Mouse (Mus musculus) induced T-regulatory cell, adult 2 months (primary cell): ENCODE results near the gene Dctn1.

Experiments used
- DNase-seq: peaks from one replicate; pipeline ENCODE4 v3.0.0-alpha.2; 2012; ENCODE audit warnings: low read depth

The Dctn1 gene

DNA sequence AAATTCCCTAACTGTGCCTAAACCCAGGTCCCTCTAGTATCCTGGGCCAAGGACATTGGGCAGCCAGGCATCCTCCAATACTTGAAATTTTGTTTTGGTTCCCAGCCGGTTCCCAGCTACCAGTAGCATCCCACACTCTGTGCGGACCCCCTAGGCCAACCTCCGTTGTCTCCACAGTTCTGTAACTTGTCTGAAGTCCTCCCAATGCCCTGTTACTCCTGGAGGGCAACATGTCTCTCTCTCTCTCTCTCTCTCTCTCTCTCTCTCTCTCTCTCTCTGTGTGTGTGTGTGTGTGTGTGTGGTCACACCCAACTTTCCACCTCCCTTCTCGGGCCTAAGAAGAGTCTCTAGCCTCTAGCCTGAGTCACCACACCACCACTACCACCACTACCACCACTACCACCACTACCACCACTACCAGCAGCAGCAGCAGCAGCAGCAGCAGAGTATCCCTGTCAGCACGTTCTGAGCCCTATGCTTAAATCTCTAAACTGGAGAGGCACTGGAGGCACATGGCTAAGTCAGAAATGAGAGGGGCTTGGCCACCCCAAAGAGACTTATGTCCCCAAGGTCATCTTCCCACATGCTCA is 29.3 kb upstream of the Dctn1 start:
- DNase-seq, result no peak

DNA sequence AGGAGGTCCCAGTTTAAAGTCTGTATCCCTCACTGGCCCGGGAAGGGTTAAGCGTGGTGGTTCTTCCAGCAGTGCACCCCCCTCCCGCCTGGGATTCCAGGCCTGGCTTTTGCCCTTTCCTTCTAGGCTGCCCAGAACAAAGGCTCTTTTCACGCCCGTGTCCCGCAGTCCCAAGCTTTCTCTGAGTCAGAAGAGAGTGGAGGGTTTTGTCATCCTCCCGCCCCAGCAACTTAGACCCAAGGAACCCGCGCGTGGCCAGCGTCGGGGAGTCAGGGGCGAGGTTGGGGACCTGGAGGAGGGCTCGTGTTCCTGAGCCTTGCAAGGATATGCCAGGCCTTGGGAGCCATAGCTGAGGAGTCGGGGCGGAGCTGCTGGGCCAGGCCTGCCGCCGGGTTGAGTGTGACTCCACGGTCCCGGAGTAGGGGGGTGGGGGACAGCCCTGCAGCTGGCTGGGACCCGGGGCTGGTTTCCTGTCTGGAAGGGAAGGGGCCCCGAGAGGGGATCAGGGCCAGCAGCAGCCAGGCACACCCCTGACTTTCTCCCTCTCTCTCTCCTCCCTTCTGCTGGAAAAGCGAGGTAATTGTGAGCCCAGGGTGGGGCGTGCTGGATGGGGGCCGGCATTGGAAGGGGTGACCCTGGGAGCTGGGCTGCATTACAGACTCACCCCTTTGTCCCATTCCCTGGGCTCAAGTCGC is 28.7 kb upstream of the Dctn1 start:
- no peak for DNase-seq

DNA sequence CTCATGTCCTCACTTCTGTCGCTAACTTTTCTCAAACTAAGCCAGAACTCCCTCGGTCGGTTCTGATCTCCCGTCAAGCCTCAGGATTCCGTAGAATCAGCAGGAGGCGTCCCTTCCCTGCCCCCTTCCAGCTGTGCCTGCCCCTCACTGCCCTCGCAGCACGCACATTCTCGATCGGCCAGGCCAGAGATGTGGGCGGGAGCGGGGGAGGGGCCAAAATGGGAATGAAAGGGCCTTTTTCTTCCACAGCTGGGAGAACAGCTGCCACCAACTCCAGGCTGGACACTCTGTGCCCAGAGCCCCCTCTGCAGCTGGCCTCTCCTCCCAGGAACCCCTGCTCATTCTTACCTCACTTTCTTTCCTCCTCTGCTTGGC is 28.2 kb upstream of the Dctn1 start:
- no peak for DNase-seq

DNA sequence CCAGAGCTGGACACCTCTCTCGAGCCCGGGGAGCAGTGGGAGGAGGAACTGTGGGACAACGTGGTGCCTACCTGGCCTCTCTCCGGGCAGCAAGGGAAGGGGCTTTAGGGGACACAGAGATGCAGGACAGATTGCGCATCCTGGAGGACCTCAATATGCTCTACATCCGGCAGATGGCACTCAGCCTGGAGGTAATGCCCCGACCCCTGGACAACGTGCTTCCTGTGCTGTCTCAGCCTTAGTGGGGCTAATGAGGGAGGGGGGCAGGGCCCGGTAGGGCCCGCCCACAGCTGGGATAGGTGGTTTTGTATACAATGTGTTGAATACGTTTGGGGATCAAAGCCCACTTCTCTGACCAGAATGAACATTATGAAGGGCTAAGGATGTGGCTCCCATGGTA is 27.7 kb upstream of the Dctn1 start:
- peak; percentile 40 for DNase-seq

DNA sequence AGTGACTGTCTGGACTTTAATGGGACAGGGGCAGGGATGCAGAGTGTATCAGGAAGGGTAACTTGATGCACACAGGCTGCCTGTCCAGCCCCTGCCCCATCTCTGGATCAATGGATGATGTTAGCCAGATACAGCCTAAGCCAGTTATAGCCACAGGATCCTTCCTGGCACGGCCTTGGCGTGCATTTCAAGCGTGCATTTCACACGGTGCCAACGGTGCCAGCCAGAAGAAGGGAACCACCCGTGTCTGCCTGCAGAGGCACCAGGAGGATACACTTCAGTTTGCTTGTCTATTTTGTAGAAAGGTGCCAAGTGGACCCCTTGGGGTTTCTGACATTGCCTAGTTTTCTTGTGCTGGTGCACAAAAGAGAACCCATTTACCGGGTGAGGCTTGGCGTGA is 25.7 kb upstream of the Dctn1 start:
- DNase-seq, result no peak

DNA sequence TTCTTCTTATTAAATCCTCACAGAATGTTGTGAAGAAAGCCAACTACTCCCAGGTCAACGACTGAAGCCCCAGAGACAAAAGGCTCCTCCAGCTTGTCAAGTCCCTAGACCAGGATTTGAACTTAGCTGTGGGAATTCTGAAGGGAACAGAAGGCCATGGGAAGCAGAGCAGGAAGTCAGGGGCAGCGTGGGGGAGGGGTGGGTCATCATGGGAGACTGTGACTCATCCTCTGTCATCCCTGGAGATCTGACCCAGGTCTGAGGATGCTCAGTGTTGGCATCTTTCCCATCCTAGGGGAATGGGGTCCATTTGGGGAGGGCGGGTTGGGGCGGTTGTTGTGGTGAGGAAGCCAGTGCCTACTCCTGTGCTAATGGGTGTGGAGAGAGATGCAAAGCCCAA is 24.1 kb upstream of the Dctn1 start:
- DNase-seq, result no peak

DNA sequence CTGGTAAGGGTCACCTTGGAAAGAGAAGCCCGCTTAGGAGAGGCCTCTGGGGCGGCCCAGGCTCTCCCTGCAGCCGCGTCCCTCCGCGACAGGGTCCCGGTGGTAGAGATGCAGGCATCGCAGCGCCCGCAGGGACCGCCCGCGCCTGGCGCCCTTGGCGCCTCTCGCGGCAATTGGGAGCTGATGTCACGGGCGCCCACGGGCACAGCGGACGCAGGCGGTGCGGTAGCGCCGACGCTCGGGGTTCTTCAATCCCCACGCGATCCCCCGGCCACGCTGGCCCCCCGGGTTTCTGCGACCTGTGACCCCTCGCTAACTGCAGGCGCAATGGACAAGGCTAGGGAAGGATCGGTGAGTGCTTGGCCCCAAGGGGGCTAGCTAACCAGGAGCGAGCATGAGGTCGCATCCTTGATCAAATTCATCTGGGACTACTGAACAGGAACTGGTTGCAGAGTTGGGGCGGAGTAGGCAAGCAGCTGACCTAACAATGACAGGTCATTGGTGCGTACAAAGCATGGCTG is 23.4 kb upstream of the Dctn1 start:
- no peak for DNase-seq

DNA sequence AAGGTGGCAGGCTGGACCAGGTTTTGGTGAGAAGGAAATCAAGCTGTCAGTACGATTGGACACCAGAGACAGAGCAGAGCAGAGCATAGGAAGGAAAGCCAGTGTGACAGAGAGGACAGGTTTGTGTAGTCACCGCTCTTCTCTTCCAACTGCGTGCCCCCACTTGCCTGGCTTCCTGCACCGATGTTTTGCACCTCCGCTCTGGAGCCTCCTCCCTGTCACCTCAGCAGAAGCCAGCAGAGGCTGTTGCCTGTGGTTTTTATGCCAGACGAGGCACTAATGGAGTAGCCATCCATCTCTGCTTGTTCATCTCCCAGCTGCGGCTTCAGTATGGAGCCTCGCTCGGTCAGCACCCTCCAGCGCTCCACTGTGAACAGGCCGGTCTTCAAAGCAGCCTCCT is 22.8 kb upstream of the Dctn1 start:
- DNase-seq, result no peak

DNA sequence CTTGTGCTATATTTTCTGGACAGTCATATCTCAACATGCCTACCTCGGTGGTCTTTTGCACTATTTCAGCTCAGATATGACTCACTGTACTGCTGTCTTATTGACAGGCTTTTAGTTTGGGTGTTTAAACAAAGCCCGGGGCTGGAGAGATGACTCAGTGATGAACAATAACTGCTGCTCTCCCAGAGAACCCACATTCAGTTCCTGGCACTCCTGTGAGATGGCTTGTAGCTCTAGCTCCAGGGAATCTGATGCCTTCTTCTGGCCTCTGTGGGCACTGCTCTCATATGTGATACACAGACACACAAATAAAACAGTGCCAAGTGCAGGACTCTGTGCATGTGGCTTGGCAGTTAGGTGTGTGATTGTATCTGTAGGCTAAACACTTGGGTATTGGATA is 20.5 kb upstream of the Dctn1 start:
- DNase-seq, result no peak

DNA sequence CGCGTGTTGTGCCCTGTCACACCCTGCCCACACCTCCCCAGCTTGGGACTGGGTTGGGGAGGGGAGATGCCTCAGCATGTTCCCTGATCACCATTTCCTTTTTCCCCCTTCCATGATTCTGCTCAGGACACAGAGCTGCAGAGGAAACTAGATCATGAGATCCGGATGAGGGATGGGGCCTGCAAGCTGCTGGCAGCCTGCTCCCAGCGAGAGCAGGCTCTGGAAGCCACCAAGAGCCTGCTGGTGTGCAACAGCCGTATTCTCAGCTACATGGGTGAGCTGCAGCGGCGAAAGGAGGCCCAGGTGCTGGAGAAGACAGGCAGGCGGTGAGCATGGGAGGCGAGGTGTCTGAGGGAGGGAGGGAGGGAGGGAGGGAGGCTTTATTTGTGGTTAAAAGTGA is 19.9 kb upstream of the Dctn1 start:
- no peak for DNase-seq

DNA sequence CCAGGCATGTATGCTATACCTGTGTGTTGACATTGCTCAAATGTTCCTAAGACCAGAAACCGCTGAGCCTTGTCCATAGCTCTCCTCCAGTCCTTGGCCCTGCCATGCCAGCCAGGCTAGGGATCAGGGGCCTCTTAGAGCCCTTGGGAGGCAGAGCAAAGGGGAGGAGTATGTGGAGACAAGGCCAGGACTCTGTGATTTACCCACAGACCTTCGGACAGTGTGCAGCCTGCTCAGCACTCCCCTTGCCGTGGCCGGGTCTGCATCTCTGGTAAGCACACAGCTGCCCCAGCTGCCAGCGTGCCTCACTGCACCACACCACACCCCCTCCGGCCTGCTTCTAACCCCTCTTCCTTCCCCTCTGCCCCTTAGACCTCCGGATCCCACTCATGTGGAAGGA is 18.4 kb upstream of the Dctn1 start:
- DNase-seq, result no peak

DNA sequence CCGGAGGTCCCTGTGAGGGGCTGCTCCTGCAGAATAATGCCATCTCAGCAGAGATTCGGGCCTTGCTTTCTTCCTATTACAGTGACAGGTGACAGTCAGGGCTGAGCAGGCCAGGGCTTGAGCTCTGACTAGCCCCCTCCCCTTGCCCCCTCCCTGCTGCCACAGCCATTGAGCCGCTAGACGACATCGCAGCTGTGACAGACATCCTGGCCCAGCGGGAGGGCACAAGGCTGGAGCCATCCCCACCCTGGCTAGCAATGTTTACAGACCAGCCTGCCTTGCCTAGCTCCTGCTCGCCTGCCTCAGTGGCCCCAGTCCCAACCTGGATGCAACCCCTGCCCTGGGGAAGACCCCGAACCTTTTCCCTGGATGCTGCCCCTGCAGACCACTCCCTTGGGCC is 14.0 kb upstream of the Dctn1 start:
- no peak for DNase-seq

DNA sequence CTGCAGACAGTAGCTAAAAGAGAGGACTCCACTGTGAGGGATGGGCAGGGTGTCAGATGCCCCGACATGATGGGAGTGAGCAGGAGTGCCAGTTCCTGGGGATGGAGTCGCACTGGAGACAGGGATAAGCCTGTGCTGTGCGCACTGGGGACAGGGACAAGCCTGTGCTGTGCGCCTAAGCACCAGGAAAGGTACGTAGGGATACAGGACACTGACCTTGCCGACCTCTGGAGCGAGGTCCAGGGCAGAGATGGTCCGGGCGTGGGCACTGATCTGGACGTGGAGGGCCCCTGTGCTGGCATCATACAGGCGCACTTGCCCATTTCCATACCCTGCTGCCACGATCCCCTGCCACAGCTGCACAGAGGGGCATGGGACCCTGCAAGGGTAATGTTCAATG is 12.7 kb upstream of the Dctn1 start:
- DNase-seq, result no peak

DNA sequence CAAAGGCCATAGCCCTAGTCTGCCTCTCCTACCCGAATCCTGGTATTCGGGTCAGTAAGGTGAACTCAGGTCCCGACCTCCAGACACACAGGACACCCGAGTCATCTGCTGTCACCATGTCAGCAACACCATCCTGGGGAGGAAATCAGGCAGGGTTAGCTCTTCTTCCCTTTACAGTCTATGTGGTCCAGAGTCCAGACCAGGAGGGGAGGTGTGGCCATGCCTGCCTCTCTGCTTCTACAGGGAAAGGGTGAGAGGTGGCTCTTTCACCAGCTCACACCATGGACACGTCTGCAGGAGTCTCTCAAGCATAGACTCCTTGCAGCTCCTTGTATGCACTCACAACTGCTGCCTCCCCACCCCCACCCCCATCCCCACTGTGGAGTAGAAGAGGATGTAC is 12.2 kb upstream of the Dctn1 start:
- no peak for DNase-seq

DNA sequence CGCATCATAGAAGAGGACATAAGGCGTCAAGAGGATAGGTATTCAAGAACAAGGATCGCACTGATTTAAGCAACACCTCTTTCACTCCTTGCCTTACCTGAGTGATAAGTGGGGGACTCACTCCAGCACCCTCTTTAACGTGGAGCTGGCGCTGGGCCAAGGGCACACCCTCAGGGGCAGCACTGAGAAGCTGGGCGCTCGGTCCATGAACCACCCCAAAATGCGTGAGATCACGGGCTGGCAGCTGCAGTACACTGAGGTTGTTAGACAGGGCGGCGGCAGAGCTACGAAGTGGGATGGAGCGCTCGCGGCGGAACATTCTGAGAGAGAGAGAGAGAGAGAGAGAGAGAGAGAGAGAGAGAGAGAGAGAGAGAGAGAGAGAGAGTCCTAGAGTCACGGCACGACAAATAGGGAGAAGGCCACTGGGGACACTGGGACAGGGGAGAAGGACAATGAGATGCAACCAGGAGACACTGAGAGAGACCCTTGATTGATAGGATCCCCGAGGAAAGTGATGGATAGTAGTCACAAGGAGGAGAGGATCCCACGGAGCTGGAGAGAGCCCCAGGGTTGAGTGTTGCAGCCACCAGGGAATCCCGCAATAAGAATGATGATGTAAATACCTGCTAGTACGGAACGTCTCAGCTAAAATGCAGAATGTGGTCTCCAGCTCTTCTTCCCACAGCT is 10.0 kb upstream of the Dctn1 start:
- peak; percentile 40 for DNase-seq

DNA sequence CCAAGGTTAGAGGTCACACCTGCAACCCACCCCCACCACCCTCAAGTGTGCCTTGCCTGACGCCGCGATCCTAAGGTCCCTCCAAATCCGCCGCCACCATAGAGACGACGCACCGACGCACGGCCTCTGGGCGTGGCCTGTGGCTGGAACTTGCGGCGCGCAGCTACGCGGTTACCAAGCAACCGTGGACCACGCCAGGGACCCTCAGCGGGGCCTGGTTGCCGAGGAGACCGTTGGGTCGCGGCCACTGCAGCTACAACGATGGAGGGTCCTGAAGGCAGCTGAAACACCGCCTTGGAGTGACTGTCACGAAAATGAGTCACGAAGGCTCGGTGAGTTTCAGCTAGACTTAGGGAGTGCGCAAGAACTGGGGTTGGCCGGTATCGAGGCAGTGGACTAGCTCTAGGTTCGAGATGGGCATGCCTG is 9.4 kb upstream of the Dctn1 start, which contains the start of the genes Wdr54 and 1700003E16Rik:
Gene Wdr54 (minus strand): TSS at position 139 of the 426 bp plus-strand sequence.
Gene 1700003E16Rik (plus strand): TSS at position 146 of the 426 bp plus-strand sequence.
- peak; percentile 76 for DNase-seq

DNA sequence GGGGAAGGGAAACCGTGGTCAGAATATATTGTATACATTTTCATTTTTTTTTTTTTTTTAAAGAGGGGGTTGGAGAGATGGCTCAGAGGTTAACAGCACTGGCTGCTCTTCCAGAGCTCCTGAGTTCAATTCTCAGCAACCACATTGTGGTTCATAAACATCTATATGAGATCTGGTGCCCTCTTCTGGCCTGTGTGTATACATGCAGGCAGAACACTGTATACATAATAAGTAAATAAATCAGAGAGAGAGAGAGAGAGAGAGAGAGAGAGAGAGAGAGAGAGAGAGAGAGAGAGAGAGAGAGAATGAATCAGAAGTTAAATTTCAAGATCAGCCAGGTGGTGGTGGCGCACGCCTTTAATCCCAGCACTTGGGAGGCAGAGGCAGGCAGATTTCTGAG is 6.3 kb upstream of the Dctn1 start:
- peak; percentile 84 for DNase-seq

DNA sequence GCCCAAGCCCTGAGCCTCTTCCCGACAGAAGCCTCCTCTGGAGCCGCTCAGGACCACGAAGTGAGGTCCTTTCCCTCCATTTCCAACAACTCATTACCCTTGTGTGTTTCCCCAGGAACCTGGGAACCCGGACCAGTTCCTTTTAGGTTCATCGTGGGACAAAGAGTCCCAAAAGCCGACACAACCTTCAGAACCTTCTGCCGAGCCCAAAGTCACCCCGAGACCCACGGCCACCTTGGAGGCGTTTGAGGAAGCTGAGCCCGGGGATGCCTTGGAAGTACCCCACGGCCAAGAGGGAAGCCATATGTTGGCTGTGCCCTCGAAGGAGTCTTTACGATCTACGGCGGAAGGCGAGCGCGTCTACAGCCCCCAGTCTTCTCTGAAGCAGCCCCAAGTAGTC is 4.3 kb upstream of the Dctn1 start:
- DNase-seq, result peak; percentile 14

DNA sequence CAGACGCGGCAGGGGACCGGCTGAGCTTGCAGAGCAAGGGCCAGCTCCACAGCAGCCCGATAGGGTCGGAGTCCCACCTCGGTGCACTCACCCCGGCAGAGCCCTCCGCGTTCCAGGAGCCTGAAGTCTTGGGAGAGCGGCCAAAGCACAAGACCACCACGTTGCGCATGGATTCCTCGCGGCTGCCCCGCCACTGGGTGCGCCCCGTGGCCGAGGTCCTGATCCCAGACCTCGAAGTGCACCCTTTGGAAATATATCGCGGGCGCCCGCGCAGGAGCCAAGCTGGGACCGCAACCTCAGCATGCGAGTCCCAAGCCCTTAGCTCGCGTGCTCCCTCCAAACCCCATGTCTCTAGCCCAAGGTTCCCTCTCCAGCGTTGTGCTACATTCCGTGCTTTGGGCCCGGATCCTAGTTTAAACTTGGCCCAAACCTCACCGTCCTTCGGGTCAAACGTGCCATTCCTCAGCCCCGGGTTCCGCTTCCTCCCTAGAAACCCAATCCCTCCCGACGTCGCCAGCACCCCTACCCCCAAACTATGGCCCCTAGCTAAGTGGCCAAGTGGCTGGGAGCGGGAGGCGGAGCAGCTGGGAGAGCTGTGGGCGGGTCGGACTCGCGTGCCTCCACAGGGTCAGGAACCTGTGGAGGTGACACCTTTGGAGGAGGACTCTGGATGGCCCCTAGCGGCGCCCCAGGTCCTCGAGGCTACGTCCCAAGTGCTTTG is 3.6 kb upstream of the Dctn1 start:
- no peak for DNase-seq

DNA sequence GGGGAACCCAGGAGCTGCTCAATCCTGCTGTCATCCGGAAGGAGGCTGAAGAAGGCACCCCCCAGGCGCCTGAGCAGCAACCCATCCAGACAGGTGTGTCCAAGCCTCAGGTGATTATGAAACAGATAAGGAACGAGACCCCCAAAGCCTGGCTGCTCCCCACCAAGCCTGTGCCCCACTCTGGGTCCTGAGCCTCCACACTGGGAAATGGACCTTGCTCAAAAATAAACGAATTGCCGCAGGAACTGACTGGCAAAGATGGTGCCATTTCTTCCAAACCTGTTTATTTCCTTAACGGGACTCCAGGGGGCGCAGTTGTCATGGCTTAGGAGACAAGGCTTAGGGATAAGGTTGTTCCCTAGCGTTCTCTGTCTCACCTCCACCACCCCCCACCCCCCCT is 3.0 kb upstream of the Dctn1 start:
- peak; percentile 86 for DNase-seq

DNA sequence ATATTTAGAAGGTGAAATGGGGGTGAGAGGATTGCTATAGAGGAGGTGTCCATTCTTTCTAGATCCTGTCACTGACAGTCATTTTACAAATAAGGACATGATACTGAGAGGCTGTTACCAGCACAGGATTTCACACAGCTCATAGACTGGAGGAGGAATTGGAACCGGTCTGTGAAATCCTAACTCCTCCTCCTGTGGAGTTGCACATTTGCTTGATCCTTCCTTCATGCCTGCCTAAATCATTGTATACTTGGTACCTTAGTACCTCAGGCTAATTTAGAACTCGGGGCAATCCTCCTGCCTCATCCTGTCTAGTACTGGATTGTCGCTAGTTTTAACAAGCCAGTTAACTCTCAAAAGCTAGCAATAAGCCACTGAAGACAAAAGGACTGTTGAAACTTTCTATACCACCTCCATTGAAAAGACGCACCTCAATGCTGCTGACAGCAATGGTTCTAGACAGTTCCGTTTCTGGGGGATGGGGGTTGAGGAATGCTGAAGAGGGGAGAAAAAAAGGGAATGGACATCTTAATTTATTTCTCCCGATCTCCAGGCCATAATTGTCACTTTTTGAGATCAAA is 604 bp upstream of the Dctn1 start:
- DNase-seq, result no peak

DNA sequence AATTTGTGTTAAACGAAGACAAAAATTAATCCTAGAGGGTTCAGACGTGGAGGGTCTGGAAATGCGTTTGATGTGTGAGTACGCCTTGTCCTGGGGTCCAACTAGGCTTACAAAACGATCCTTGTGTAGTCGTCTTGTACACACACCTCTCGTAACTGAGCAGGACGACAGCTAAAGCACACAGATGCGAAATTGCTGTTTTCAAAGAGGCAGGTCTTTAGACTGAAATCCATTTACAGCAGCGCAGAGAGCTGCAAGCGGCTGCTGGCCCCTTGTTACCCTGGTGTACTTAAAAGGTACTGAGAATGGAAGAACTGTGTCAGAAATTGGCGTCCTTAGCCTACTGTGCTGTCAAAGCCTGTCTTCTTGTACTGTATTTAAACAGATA is 517 bp downstream of the Dctn1 start:
- peak; percentile 64 for DNase-seq
